9 mouse cellular contexts compared by ENCODE assay signal in the genomic region with DNA sequence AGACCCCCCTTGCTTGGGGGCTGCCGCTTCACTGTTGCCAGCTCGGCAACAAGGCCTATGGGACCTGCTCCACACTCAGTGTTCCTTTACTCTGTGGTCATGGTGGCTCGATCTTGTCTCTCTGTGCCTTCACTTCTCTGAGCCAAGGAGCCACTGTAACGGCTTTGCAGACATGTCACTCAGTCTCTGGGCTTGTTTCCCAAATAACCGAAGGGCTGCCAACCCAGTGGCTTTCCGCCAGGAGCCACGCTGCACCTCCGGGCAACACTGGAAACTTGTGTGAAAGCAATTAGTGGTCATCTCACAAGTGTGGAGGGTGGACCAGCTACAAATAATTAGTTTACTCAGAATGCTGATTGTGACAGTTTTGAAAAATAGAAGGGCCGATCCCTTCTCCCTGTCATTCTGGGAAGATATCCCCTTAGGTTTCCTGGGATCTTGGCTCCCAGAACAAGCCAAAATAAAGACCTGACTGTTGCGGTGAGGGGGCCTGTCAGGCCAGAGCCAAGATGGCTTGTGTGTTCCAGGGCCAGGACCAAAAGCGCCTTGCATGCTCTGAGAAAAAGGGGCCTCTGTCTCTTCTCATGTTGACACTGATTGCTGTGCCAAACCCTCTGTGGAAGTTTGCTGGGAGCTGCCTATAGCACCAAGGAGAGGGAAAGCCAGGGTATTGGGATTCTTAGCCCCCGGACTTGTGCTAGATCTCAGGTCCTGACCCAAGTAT. TPM values are rescaled to one million over a fixed set of nuclear protein-coding genes. Genes with fewer than 3 reads are reported as not detected.
DNase-seq lines count a peak whose midpoint lies in the region; ATAC-seq lines count a peak whose summit lies in the region.
"Had no signal": no experiment of that assay in that cellular context is flagged by ENCODE, and none has a peak within 500 bp of the region (broad histone marks: within the 10 kb centered on the region; RNA-seq: fewer than 3 reads in every experiment).

No protein-coding gene starts in this region.

- 61% methylated on average over 12 of the region's 12 CpGs for WGBS in heart, embryonic 15.5 days

- H3K36me3 ChIP-seq in heart, embryonic 15.5 days: no peaks in the 10 kb centered on the region

- peaks cover 7% of the 10 kb centered on the region; the same call in 1 of the 2 replicates for H3K27me3 ChIP-seq in heart, embryonic 15.5 days

- intact Hi-C loops in left cerebral cortex, postnatal 25 days (cut with DNase I): no loop called here

- no peak overlapping the region for H3K4me2 ChIP-seq in heart, embryonic 15.5 days

- 0 out of 2 replicates have a peak, but pooled peaks have one; percentile 19 for ATAC-seq in heart, embryonic 15.5 days (replicated peaks; ENCODE audit: insufficient number of reproducible peaks, insufficient read depth, low FRiP score, low read depth)

- H3K4me3 ChIP-seq in heart, embryonic 15.5 days: no peak overlapping the region

- H3K9ac ChIP-seq in heart, embryonic 15.5 days: no peak overlapping the region

- no peaks in the 10 kb centered on the region for H3K9me3 ChIP-seq in heart, embryonic 15.5 days (replicated peaks)

- no peak overlapping the region for H3K27ac ChIP-seq in heart, embryonic 15.5 days

- peaks cover 5% of the 10 kb centered on the region; the same call in 1 of the 2 replicates for H3K4me1 ChIP-seq in heart, embryonic 15.5 days (replicated peaks)

- DNase-seq in ovary, postnatal 36 days (ENCODE audit: low spot score): peak; percentile 49
- no peak for DNase-seq in ovary, postnatal 10 days (ENCODE audit: low spot score)
- DNase-seq in cerebellum, postnatal 25 days: peak; percentile 89 to 91
- peak; percentile 58 to 66 for DNase-seq in left cerebral cortex, postnatal 25 days (ENCODE audit: low spot score in 2 of 2)
- no peak for DNase-seq in lung, postnatal 36 days
- DNase-seq in lung, postnatal 25 days (ENCODE audit: low spot score): no peak

RNA-seq across cellular contexts. Expression of a gene that starts 7.7 kb away (rescaled TPM):
- polyA plus RNA-seq in heart, embryonic 15.5 days (2015; fragmentation: Nextera tagmentation; extraction: Ambion mirVana): 0.28 and 0.36 TPM in 2 replicates
- total RNA-seq in left cerebral cortex, postnatal 25 days (2021): 1 to 10 TPM; 7.2 to 8.0 TPM

RNA-seq across cellular contexts. Expression of a gene that starts 10.8 kb away (rescaled TPM):
- 113 and 125 TPM in 2 replicates for polyA plus RNA-seq in heart, embryonic 15.5 days (2015; fragmentation: Nextera tagmentation; extraction: Ambion mirVana)
- total RNA-seq in left cerebral cortex, postnatal 25 days (2021): 100 to 1,000 TPM; 103 to 108 TPM

RNA-seq across cellular contexts. Expression of a gene that starts 36.7 kb away (rescaled TPM):
- not detected in 2 replicates for polyA plus RNA-seq in heart, embryonic 15.5 days (2015; fragmentation: Nextera tagmentation; extraction: Ambion mirVana)
- under 1 TPM; 0.41 to 0.57 TPM for total RNA-seq in left cerebral cortex, postnatal 25 days (2021)
- polyA plus RNA-seq: intestine, embryonic 14.5 days; neural tube, embryonic 11.5 days had no signal

RNA-seq across cellular contexts. Expression of a gene that starts 58.4 kb away (rescaled TPM):
- 0.16 and 0.23 TPM in 2 replicates for polyA plus RNA-seq in heart, embryonic 15.5 days (2015; fragmentation: Nextera tagmentation; extraction: Ambion mirVana)
- under 1 TPM in 1 of 2 experiments, not detected in 1; 0.23 TPM for total RNA-seq in left cerebral cortex, postnatal 25 days (2021)
- polyA plus RNA-seq: neural tube, embryonic 11.5 days had no signal

Comparison
In these comparisons a context has a peak if more than half of its experiments do, and no peak if none do; other contexts are left out.
1. DNase-seq: peak in ovary, postnatal 36 days (single experiment), cerebellum, postnatal 25 days (2 of 2) and left cerebral cortex, postnatal 25 days (2 of 2); none in ovary, postnatal 10 days (single experiment), lung, postnatal 36 days (single experiment) and lung, postnatal 25 days (single experiment).